Mouse (Mus musculus) C2C12 (cell line): ENCODE data around the gene Morn1. TPM values are rescaled to one million over a fixed set of nuclear protein-coding genes. Genes with fewer than 3 reads are reported as not detected.

ENCODE experiments used
- H3K27me3 ChIP-seq: one replicate; pipeline ENCODE4 v1.6.1; 2011; ENCODE audit not compliant: control insufficient read depth, insufficient read depth, insufficient read length
- H3K36me3 ChIP-seq: one replicate; pipeline ENCODE4 v1.6.1; 2011; ENCODE audit not compliant: control insufficient read depth, insufficient read depth
- H3K4me3 ChIP-seq: one replicate; pipeline ENCODE4 v1.5.1; 2011; ENCODE audit warnings: mild to moderate bottlenecking, control low read depth; ENCODE audit not compliant: poor library complexity, insufficient read depth, severe bottlenecking
- H3K79me2 ChIP-seq: one replicate; pipeline ENCODE4 v1.6.1; 2011; ENCODE audit not compliant: control insufficient read depth, insufficient read depth
- H3K79me3 ChIP-seq: one replicate; pipeline ENCODE4 v1.6.1; 2011; ENCODE audit warnings: low read depth, control low read depth
- H3ac ChIP-seq: one replicate; pipeline ENCODE3; 2011; ENCODE audit warnings: low read depth; ENCODE audit not compliant: control insufficient read depth, insufficient read length
- CEBPB ChIP-seq: IDR thresholded peaks from one replicate; pipeline ENCODE4 v1.6.1; 2011; ENCODE audit warnings: low read depth, mild to moderate bottlenecking, control low read depth, moderate library complexity
- CTCF ChIP-seq: IDR thresholded peaks from one replicate; pipeline ENCODE4 v1.5.1; 2011; ENCODE audit not compliant: control insufficient read depth, insufficient read depth, insufficient read length
- FOSL1 ChIP-seq: IDR thresholded peaks from one replicate; pipeline ENCODE4 v1.8.0; 2011; ENCODE audit warnings: mild to moderate bottlenecking, low read length; ENCODE audit not compliant: poor library complexity, insufficient read depth, severe bottlenecking
- MAX ChIP-seq: IDR thresholded peaks from one replicate; pipeline ENCODE4 v1.6.1; 2011; ENCODE audit warnings: mild to moderate bottlenecking, control low read depth
- MYOD1 ChIP-seq: IDR thresholded peaks from one replicate; pipeline ENCODE4 v1.6.1; 2011; ENCODE audit warnings: low read depth; ENCODE audit not compliant: control insufficient read depth, insufficient read length
- MYOG ChIP-seq: IDR thresholded peaks from one replicate; pipeline ENCODE4 v1.6.1; 2011; ENCODE audit not compliant: control insufficient read depth, insufficient read length; ENCODE audit errors: extremely low read depth
- USF1 ChIP-seq: IDR thresholded peaks from one replicate; pipeline ENCODE4 v1.6.1; 2011; ENCODE audit warnings: low read depth, mild to moderate bottlenecking, control low read depth, moderate library complexity
- polyA plus RNA-seq: library from polyadenylated mRNA; unstranded; fragments of >200 nt; fragmentation: generic; extraction: Trizol; gene quantifications from one replicate; pipeline ENCODE4 v1.2.1, GENCODE M21; 2012; ENCODE audit warnings: missing spikeins

Gene Morn1
- polyA plus RNA-seq, 1 experiment: 1.2 TPM

DNA sequence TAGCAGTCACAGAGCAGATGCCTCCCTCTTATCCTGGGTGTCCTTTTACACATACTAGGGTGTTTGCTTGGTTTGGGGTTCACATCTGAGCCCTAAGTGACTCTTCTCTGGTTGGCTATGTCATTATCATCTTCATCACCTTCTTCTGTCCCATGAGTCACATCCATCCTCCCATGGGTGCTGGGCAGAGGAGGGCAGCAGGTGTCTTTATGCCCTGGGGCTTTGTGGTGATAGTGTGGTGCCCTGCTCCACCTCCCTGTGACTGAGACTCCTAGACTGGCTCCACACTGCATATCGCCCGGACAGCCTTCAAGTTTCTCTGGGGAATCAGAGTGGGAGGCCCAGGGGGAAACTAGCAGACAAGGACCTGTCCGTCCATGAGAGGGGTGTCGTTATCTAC, 12.2 kb downstream of the Morn1 start:
- Histone ChIP-seq H3K36me3 (no peaks in the 10 kb centered on the region), H3ac (no peak overlapping the region), H3K79me2 (no peaks in the 10 kb centered on the region), H3K27me3 (no peaks in the 10 kb centered on the region), H3K4me3 (no peak overlapping the region), H3K79me3 (no peaks in the 10 kb centered on the region)
- TF ChIP-seq MYOD1 (peak; percentile 79), USF1 (no peak), FOSL1 (no peak), MYOG (no peak), CTCF (no peak), MAX (no peak)

DNA sequence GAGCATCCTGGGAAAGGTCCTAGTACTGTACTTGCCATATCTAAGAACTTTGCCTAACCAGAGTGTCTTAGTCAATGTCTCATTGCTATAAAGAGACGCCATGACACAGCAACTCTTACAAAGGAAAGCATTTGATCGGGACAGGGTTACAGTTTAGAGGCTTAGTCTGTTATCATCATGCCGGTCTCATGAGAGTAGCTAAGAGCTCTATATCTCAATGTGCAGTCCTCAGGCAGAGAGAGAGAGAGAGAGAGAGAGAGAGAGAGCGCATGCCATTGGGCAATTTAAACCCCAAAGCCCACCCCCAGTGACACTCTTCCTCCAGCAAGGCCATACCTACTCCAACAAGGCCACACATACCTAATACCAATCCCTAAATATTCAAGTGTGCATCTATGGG, 21.5 kb downstream of the Morn1 start:
- no peak overlapping the region for H3ac ChIP-seq
- H3K4me3 ChIP-seq: no peak overlapping the region
- no peaks in the 10 kb centered on the region for H3K79me3 ChIP-seq
- no peak for TF ChIP-seq MYOG
- TF ChIP-seq MYOD1: no peak
- H3K36me3 ChIP-seq: no peaks in the 10 kb centered on the region
- H3K27me3 ChIP-seq: no peaks in the 10 kb centered on the region
- H3K79me2 ChIP-seq: no peaks in the 10 kb centered on the region

DNA sequence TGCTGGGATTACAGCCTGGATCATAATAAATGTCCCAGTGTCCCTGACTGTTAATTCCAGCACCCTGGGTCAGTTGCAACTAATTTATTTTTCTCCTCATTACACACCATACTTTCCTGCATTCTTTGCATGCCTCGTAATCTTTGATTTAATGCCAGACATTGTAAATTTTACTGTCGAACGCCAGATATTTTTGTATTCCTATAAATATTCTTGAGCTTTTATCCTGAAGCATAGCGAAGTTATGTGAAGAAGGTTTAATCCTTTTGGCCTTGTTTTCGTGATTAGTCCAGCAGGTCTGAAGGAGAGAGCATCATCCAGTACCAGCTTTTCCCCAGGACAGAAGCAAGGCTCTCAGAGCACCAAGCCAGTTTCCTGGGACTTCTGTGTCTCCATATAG, 23.1 kb downstream of the Morn1 start:
- H3K36me3 ChIP-seq: no peaks in the 10 kb centered on the region
- TF ChIP-seq MYOD1 (no peak), CEBPB (no peak), FOSL1 (no peak), USF1 (no peak), MYOG (no peak)

DNA sequence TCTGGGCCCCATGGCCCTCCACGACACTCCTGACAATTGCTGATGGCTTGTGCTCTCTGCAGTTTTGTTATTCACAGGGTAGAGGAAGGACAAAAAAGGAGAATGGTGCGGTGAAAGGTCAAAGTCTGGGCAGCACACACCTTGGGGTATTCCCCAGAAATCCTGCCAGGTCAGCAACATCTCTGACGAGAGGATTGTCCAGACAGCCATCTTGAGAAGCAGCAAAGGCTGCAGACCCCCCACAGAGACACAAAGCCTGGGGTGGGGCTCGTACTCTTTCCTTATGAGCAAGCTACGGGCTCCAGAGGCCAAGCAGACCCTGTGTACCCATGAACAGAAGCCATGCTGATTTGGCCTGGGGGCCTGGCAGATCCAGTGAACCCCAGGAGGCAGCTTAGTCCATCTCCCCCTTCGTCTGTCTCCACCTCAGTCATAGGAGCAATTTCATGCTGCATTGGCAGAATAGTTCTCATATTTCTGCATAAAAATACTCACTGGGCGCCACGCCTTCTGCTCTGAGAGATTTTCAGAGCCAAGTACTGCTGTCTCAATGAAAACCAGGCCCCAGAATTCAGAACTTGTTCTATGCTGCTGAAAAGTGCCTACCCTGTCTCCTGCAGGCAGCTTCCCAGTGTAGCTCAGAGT, 27.5 kb downstream of the Morn1 start:
- no peak overlapping the region for H3ac ChIP-seq
- no peak overlapping the region for H3K4me3 ChIP-seq
- TF ChIP-seq MYOD1 (no peak), FOSL1 (no peak), CEBPB (no peak), MAX (no peak), MYOG (no peak), CTCF (no peak), USF1 (no peak)
- H3K79me3 ChIP-seq: no peaks in the 10 kb centered on the region
- no peaks in the 10 kb centered on the region for H3K36me3 ChIP-seq
- H3K27me3 ChIP-seq: no peaks in the 10 kb centered on the region
- no peaks in the 10 kb centered on the region for H3K79me2 ChIP-seq

More for the DNA sequence above, 23.1 kb downstream of the Morn1 start:
- Histone ChIP-seq H3K4me3 (no peak overlapping the region), H3K27me3 (no peaks in the 10 kb centered on the region), H3K79me2 (no peaks in the 10 kb centered on the region), H3ac (no peak overlapping the region), H3K79me3 (no peaks in the 10 kb centered on the region)

DNA sequence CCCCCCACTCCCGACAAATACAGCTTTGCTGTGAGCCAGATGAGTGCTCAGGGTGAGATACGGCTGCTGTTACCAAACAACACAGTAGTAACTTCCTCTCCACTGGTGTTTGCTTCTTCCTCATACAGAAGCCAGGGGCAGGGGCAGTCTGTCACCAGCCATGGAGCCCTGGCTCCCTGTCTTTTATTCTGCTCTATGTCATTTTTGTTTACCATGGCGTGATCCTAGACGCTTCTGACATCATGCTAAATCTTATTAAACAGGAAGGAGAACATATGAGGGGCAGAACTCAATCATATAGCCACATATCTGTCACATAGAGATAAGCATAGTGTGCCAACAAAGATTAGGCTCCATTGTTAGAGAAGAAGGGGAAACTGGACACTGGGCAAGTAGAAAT, 30.2 kb downstream of the Morn1 start:
- Histone ChIP-seq H3K4me3 (no peak overlapping the region), H3ac (no peak overlapping the region), H3K27me3 (no peaks in the 10 kb centered on the region), H3K36me3 (no peaks in the 10 kb centered on the region), H3K79me2 (no peaks in the 10 kb centered on the region), H3K79me3 (no peaks in the 10 kb centered on the region)
- TF ChIP-seq FOSL1 (no peak), MYOD1 (no peak), USF1 (no peak), MYOG (no peak), CEBPB (no peak), MAX (no peak), CTCF (no peak)

DNA sequence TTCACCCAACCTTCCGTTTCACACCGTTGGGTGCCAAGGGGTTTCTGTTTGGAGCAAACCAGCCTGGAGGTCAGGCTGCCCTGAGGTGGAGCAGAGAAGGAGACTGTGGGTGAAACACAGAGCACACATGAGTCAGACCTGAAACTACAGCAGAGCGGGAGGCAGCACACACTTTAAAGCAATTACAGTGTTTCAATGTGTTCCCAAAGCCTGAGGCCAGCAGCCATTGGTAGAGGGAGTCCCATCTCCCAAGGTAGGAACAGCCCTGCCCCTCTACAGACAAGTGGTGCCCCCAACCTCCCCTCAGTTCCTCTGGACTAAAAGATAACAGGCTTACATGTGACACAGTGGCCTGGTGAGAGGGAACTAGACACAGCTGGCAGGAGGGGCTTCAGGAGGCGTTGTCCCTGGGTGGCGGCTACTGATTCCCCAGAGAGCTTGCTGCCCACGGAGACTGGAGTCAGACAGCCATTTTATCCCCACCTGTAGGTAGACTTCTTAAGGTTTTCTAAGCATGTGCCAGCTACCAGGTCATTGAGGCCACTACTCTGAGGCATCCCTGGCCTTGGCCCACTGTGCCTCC, 31.1 kb downstream of the Morn1 start:
- Histone ChIP-seq H3K4me3 (no peak overlapping the region), H3K79me3 (no peaks in the 10 kb centered on the region), H3ac (no peak overlapping the region), H3K79me2 (no peaks in the 10 kb centered on the region), H3K27me3 (no peaks in the 10 kb centered on the region), H3K36me3 (no peaks in the 10 kb centered on the region)
- TF ChIP-seq CTCF (no peak), USF1 (no peak), MYOD1 (no peak)

DNA sequence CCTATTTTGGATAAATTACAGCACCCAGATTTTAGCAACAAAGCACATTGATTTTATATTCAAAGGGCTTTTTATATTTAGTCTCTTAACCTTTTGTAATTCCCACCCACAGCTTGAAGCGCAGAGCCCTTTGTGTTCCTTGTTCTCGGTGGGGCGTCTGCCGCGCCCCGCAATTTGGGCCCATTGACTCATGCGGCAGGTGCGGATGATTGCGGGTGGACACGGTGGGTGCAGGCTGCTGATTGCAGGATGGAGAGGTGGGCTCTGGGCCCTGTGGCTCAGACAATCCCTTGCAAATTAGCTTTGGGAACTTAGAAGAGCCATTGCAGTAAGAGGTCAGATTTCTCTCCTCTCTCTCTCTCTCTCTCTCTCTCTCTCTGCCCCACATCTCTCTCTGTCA, 31.9 kb downstream of the Morn1 start:
- TF ChIP-seq FOSL1 (no peak), MYOD1 (peak; percentile 70)
- H3K79me2 ChIP-seq: no peaks in the 10 kb centered on the region
- H3K79me3 ChIP-seq: no peaks in the 10 kb centered on the region
- no peak overlapping the region for H3K4me3 ChIP-seq
- no peaks in the 10 kb centered on the region for H3K36me3 ChIP-seq
- no peak overlapping the region for H3ac ChIP-seq
- H3K27me3 ChIP-seq: no peaks in the 10 kb centered on the region
